Mouse (Mus musculus) thymus, adult 2 months (tissue): ENCODE measurements around the gene Pxn. TPM values are rescaled to one million over a fixed set of nuclear protein-coding genes. Genes with fewer than 3 reads are reported as not detected.

ENCODE experiments used
- DNase-seq: peaks from one replicate; pipeline ENCODE4 v3.0.0; 2021
- H3K27ac ChIP-seq: fragments of 200-500 bp; 2 replicates; pipeline ENCODE4 v1.5.1; 2012; ENCODE audit warnings: low read length, control low read depth; ENCODE audit not compliant: control insufficient read depth, insufficient read depth
- H3K27me3 ChIP-seq: fragments of 200-500 bp; 2 replicates; pipeline ENCODE4 v1.6.1; 2012; ENCODE audit warnings: mild to moderate bottlenecking, low read length, moderate library complexity, mixed read lengths; ENCODE audit not compliant: control insufficient read depth, insufficient read depth
- H3K36me3 ChIP-seq: fragments of 200-500 bp; 2 replicates; pipeline ENCODE4 v1.6.1; 2012; ENCODE audit warnings: mild to moderate bottlenecking, low read length, moderate library complexity; ENCODE audit not compliant: control insufficient read depth, insufficient read depth
- H3K4me1 ChIP-seq: fragments of 200-500 bp; replicated peaks from 2 replicates; pipeline ENCODE4 v1.6.1; 2012; ENCODE audit warnings: low read length; ENCODE audit not compliant: control insufficient read depth, insufficient read depth
- H3K4me3 ChIP-seq: fragments of 200-500 bp; 2 replicates; pipeline ENCODE4 v1.5.1; 2012; ENCODE audit warnings: mild to moderate bottlenecking, low read length, control low read depth, moderate library complexity; ENCODE audit not compliant: control insufficient read depth, insufficient read depth
- CTCF ChIP-seq: fragments of 200-500 bp; IDR thresholded peaks from 2 replicates; pipeline ENCODE4 v1.5.1; 2012; ENCODE audit warnings: mild to moderate bottlenecking, control low read depth, low read length, moderate library complexity, borderline replicate concordance; ENCODE audit not compliant: control insufficient read depth, poor library complexity, insufficient read depth; ENCODE audit errors: extremely low read depth
- POLR2A ChIP-seq: fragments of 200-500 bp; IDR thresholded peaks from 2 replicates; pipeline ENCODE4 v1.6.1; 2012; ENCODE audit warnings: mild to moderate bottlenecking, low read length, control low read depth, moderate library complexity; ENCODE audit not compliant: control insufficient read depth, poor library complexity, insufficient read depth; ENCODE audit errors: extremely low read depth
- WGBS: fragments of 180-500 bp; shearing (Covaris S2); methylation state at CpG from one replicate; pipeline ENCODE4 v1.1.7; 2018; 5-methylcytosine and 5-hydroxymethylcytosine counted together
- polyA plus RNA-seq: library from polyadenylated mRNA; depleted of rRNA; stranded (reverse); fragments of >200 nt; gene quantifications from 2 replicates; pipeline ENCODE4 v1.2.3, GENCODE M21; 2012

Gene Pxn
- polyA plus RNA-seq, 1 experiment, result 161 TPM

GRCm38 (mm10) chr5:115521553-115522461, 15.3 kb downstream of the Pxn start:
- no peaks in the 10 kb centered on the region for H3K27me3 ChIP-seq
- peak overlapping the region; percentile 49 for H3K4me3 ChIP-seq
- peak overlapping the region; percentile 86 for H3K27ac ChIP-seq
- DNase-seq, result peak; percentile 68
- peaks cover 75% of the 10 kb centered on the region for H3K4me1 ChIP-seq
- H3K36me3 ChIP-seq, result no peaks in the 10 kb centered on the region
- 7% methylated on average over 21 of the region's 21 CpGs for WGBS
- no peak for TF ChIP-seq CTCF
- no peak for TF ChIP-seq POLR2A

DNA sequence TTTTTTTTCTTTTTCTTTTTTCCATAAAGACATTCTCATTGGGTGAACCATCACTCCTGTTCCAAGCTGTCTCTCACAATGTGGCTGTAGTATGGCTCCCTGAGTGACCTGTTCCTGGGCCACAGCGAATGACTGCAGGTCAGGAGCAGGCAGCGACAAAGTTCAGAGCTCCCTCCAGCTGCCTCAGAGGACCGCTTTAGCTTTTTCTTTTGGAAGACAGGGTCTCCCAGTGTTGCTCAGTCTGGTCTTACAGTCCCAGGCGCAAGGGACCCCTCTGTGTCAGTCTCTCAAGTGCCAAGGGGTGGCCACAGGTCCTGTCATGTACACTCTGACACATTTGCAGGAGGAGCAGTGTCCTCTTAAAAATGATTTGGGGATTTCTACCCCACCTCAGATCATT, 16.1 kb downstream of the Pxn start:
- no peak for DNase-seq
- Histone ChIP-seq H3K4me1 (peaks cover 68% of the 10 kb centered on the region), H3K27me3 (no peaks in the 10 kb centered on the region), H3K27ac (peak overlapping the region; percentile 86), H3K36me3 (no peaks in the 10 kb centered on the region), H3K4me3 (no peak overlapping the region)
- WGBS, result 94% methylated on average over 4 of the region's 4 CpGs
- TF ChIP-seq POLR2A, result no peak

DNA sequence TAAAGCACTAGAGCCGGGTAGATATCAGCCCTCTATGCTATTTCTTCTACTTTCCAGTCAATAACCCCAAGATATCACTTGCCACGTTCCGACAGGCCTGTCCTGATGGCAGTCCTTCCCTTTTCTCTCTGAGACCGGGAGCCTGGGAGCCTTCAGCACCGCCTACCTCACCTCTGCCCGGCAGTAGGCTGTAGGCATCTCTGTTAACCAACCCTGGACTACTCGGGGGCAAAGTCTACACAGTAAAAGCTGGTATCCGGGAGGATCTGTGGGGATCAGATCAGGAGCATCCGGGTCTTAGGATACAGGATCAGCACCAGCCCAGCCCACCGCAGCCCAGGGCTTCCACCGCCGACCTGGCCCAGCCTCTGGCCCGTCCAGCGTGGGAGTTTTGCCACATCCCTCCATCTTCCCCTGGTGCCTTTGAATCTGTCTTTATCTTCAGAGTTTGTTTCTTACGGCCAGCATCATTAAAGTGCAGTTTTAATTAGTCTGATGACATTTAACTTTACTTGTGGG, 16.6 kb downstream of the Pxn start:
- Histone ChIP-seq H3K27ac (peak overlapping the region; percentile 86; the same call in 1 of the 2 replicates), H3K4me1 (peaks cover 67% of the 10 kb centered on the region), H3K4me3 (no peak overlapping the region), H3K36me3 (no peaks in the 10 kb centered on the region), H3K27me3 (no peaks in the 10 kb centered on the region)
- TF ChIP-seq POLR2A (no peak), CTCF (no peak)
- 89% methylated on average over 15 of the region's 15 CpGs for WGBS
- DNase-seq, result no peak

GRCm38 (mm10) chr5:115523971-115524370, 17.5 kb downstream of the Pxn start:
- Histone ChIP-seq H3K27ac (no peak overlapping the region), H3K36me3 (no peaks in the 10 kb centered on the region), H3K4me1 (peaks cover 65% of the 10 kb centered on the region), H3K4me3 (no peak overlapping the region), H3K27me3 (no peaks in the 10 kb centered on the region)
- DNase-seq, result no peak
- TF ChIP-seq CTCF (no peak), POLR2A (no peak)
- WGBS, result 46% methylated on average over 15 of the region's 15 CpGs

DNA sequence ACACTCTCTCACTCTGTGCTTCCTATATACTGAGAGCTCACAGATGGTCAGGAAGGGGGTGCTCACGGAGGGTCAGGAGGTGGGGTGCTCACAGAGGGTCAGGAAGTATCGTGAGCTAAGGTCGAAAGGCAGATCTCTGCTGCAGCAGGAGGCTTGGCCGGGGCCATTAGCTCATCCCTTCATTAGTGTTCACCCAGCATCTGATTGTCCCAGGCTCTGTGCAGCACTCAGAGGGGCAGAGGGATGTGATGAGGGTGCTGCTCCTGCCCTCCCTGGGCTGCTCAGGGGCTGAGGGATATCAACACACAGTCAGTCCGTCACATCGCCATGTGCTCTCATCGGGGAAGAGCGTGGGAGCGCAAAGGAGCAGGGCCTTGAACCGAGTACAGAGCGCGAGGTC, 18.0 kb downstream of the Pxn start:
- WGBS, result 55% methylated on average over 12 of the region's 12 CpGs
- no peak for DNase-seq
- H3K27ac ChIP-seq, result no peak overlapping the region

DNA sequence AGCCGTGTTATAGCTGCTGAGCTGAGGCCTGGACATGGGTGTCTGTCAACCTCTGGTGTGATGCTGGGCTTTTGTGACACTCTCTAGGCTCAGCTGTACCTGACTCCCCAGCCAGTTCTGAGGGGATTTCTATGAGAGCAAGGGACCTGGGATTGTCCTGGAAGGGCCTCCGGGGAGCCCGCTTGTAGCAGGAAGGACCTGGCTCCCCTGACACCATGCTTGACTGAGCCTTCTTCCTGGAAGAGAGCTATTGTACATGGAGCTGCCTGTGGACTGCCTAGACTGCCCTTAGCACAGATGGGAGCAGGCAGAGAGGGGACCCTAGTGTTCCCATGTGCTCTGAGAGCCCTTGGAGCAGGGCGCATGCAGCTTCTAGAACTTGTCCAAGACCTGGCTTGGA, 18.9 kb downstream of the Pxn start:
- peaks cover 70% of the 10 kb centered on the region for H3K4me1 ChIP-seq
- no peak overlapping the region for H3K4me3 ChIP-seq
- whole genome bisulfite sequencing, result 91% methylated on average over 4 of the region's 4 CpGs
- DNase-seq, result no peak
- H3K27ac ChIP-seq, result no peak overlapping the region
- no peaks in the 10 kb centered on the region for H3K36me3 ChIP-seq
- H3K27me3 ChIP-seq, result no peaks in the 10 kb centered on the region
- no peak for TF ChIP-seq CTCF
- TF ChIP-seq POLR2A, result no peak

More for the DNA sequence above, 18.0 kb downstream of the Pxn start:
- Histone ChIP-seq H3K4me1 (peaks cover 65% of the 10 kb centered on the region), H3K36me3 (no peaks in the 10 kb centered on the region), H3K4me3 (no peak overlapping the region), H3K27me3 (no peaks in the 10 kb centered on the region)
- no peak for TF ChIP-seq POLR2A
- no peak for TF ChIP-seq CTCF

DNA sequence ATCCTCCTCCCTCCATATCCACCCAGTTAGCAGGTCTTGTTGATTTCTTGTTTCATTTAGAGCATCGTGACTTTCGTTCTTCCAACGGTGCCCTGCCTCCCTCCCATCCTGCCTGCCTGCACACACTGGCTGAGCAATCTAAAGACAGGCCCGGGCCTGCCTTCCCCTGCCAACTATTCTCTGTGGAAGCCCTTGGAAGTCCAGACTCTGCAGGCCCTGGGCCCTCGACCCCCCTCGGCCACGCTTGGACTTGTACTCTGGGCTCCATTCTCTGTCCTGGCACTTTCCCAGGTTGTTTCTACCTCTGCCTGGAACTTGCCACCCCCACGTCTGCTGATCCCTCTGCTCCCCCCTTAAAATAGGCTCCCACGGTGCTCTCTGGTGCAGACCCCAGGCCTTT, 19.5 kb downstream of the Pxn start:
- Histone ChIP-seq H3K4me3 (no peak overlapping the region), H3K27me3 (no peaks in the 10 kb centered on the region), H3K36me3 (no peaks in the 10 kb centered on the region), H3K4me1 (peaks cover 70% of the 10 kb centered on the region), H3K27ac (no peak overlapping the region)
- no peak for TF ChIP-seq POLR2A
- no peak for TF ChIP-seq CTCF
- DNase-seq, result no peak
- 87% methylated on average over 9 of the region's 9 CpGs for WGBS
